Mouse (Mus musculus) kidney, postnatal 36 days (tissue): ENCODE data around the gene Mbnl2.
A peak's percentile ranks its signal among the peaks of the same experiment; 100 is the strongest.

ENCODE experiments used
- DNase-seq, 2 experiments: peaks; one replicate each; pipeline ENCODE4 v3.0.0; 2021 to 2022; ENCODE audit warnings: mixed read lengths in 2 of 2

Mbnl2 gene

DNA sequence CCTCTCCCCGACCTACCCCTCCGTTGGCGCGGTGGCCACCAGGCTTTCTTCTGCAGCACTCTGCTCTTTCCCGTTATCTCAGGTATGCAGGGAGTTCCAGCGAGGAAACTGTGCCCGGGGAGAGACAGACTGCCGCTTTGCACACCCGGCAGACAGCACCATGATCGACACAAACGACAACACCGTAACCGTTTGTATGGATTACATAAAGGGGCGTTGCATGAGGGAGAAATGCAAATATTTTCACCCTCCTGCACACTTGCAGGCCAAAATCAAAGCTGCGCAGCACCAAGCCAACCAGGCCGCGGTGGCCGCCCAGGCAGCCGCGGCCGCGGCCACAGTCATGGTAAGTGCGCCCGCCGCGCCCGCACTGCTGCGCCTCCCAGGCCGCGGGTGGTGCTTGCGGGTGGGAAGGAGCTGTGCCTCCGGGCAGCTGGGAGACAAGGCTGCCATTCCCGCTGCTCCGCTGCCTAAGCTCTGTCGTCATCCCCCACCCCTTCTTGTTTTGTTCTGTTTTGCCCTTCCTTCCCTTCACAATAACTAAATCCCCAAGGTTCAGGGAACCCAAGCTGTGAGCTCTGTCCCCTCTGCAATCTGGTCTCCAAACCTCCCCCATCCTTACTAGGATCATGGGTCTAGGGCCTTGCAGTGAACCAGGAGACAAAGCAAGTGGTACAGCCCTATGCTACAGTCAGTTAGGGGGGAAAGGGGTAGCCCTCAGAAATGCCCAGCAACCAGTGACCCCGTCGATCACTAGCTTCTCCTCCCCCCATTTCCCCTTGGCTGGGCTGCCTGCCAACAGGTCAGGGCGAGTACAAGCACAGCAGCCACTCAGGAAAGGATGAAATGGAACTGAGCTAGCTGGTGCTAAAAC is 113.6 kb downstream of the Mbnl2 start:
- DNase-seq: peak in 1 of 2 experiments; percentile 62

- DNase-seq: no peak
Measured at GRCm38 (mm10) chr14:120390231-120390944, 114.9 kb downstream of the Mbnl2 start.

- no peak for DNase-seq
Measured at GRCm38 (mm10) chr14:120391701-120392100, 116.2 kb downstream of the Mbnl2 start.

DNA sequence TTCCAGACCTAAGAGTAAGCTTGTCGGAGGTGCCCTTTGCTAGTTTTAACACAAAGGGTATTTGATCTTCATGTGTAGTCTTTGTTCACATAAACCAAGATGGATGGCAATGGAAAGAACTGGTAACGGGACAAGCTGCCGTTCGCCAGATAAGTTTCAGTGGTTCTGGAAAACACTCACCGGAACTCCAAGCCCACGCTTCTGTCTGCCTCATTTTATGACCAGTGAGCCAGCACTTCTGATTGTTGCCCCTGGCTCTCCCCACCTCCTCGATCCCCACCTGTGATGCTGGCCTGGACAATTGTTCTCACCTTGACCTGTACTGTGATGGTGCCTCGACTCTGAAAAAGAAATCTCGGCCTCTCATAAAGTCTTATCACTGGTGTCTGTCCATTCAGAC is 117.0 kb downstream of the Mbnl2 start:
- DNase-seq: no peak

DNA sequence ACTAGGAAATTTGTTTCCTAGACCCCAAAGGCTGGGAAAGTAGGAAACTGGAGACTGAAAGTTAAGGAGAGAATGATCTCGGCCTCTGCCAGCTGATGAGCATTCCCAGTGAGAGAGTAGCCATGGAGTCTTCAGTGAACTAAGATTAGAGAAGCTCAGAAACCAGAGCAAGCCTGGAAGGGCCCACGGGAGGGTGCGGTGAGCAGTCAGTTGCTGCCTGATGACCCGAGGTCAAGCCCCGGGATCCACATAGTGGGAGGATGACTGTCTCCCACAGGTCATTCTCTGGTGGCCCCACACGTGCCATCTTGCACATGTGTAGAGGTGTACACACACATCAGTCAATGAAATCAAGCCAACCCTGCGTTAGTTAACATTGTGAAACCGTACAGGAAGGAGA is 118.0 kb downstream of the Mbnl2 start:
- DNase-seq: no peak

DNA sequence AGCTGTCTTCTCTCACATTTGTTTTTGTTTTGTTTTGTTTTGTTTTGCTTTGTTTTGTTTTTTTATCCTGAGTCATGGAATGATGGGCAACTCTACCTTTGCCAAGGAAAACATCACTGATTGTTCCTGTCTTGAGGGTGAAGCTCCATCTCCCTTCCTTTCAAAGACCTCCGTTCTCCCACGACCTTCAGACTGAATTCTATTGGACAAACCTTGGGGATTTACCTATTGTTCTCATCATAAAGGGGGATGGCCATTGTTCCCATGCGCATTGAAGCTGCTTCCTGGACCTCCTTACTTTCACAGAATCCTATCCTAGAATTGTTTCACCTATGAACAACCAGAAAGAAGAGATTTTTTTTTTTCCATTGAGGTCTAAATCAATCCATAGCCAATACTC is 118.7 kb downstream of the Mbnl2 start:
- DNase-seq: no peak

- DNase-seq: no peak
Measured at GRCm38 (mm10) chr14:120394827-120395226, 119.4 kb downstream of the Mbnl2 start.

DNA sequence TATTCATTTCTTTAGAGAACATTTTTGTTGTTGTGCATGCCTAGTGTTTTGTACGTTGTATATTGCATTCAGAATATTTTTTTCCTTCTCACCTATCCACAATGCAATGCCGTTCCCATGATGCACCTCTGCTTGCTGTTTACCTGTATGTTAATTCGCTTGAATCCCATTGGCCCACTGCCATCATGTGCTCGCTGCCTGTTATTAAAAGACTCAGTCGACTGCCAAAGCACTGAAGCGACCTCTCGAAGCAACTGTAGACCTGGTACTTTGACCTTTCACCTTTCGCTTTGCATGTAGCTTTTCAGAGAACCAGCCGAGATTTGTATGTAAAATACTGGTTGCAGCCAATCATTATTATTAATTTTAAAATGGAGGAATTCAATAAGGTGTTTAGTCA is 120.0 kb downstream of the Mbnl2 start:
- peak; percentile 52 to 68 for DNase-seq

- peak; percentile 78 to 87 for DNase-seq
Measured at GRCm38 (mm10) chr14:120397871-120398647, 122.6 kb downstream of the Mbnl2 start.

DNA sequence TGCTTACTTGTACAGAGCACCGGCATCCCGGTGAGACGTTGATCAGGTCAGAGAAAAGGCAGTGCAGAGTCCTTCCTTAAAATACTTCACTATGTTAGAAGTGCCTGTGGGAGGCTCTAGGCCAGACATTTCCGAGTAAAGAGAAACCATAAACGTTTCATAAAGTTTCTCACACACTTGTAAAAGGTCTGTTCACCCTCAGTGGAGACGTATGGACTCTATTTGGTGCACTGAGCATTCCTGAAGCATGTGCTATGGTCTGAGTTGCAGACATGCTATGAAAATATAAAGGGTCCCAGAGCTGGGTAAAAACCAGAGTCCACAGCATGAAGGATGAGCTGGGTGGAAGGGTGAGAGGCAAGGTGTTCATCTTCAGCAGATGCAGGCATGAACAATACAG is 124.1 kb downstream of the Mbnl2 start:
- DNase-seq: no peak

- no peak for DNase-seq
Measured at GRCm38 (mm10) chr14:120401158-120401557, 125.7 kb downstream of the Mbnl2 start.

- DNase-seq: peak in 1 of 2 experiments; percentile 35
Measured at GRCm38 (mm10) chr14:120402715-120403114, 127.2 kb downstream of the Mbnl2 start.

GRCm38 (mm10) chr14:120404364-120404763 is 128.9 kb downstream of the Mbnl2 start:
- no peak for DNase-seq

GRCm38 (mm10) chr14:120404811-120405582 is 129.5 kb downstream of the Mbnl2 start:
- DNase-seq: no peak

DNA sequence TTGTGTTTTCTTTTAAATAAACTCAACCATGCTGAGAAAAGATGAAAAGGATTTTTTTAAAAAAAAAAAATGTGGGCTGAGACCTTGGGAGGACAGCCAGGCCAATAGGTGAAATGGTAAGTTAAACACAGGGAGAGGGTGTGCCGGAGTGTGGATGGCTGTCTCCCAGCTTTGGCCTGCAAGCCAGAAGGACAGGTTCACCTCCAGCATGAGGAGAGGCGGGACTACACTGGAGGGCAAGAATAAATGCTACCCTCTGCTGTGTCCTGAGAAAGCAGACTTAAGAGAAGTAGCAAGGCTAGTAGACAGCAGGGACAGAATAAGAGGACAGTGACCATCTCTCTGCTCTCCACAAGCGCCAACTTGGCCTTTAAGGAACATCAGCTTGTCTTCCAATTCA is 130.1 kb downstream of the Mbnl2 start:
- no peak for DNase-seq

GRCm38 (mm10) chr14:120406271-120406670 is 130.8 kb downstream of the Mbnl2 start:
- no peak for DNase-seq

GRCm38 (mm10) chr14:120406820-120407219 is 131.4 kb downstream of the Mbnl2 start:
- DNase-seq: peak; percentile 56 to 79

GRCm38 (mm10) chr14:120409854-120410253 is 134.4 kb downstream of the Mbnl2 start:
- DNase-seq: no peak

DNA sequence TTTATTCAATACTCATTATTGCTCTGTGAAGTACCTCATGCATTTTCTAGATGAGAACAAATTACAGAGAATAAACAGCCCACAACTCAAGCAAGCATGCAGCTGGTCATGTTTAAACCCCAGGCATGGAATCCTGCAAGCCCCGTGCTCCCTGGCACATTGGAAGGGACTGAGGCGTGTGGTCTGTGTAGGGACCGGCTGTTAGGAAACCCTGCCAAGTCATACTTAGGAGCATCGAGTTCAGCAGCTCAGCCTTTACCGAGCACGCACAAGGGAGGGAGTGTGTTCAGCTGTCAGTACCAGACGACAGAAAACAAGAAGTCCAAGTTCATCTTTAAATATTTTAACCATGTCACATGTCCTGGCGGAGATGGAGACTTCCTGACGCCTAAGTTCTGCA is 141.4 kb downstream of the Mbnl2 start:
- no peak for DNase-seq

- DNase-seq: peak in 1 of 2 experiments; percentile 43
Measured at GRCm38 (mm10) chr14:120418964-120419363, 143.5 kb downstream of the Mbnl2 start.

GRCm38 (mm10) chr14:120428497-120428896 is 153.0 kb downstream of the Mbnl2 start:
- DNase-seq: no peak

- peak in 1 of 2 experiments; percentile 44 for DNase-seq
Measured at GRCm38 (mm10) chr14:120432773-120433172, 157.3 kb downstream of the Mbnl2 start.
